Mouse (Mus musculus): ENCODE results near the gene Dexi.

Gene Dexi

DNA sequence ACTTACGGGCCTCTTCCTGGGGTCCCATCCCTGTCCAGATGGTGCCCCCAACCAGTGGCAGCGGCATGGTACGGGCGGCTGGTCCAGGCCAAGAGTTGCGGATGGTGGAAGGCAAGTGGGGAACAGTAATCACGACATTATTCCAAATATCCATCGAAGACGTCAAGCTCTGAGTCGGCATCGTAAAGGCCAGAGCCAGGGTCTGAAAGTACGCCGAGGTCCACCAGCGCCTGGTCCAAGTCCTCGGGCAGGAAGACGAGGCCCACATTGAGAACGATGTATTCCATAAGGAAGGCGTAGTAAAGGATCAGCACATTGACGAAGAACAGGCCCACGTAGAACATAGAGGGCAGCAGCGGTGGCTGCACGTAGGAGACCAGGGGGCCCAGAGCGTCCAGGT lies 588 bp downstream of the Dexi start:
- in situ Hi-C loops (cut with MboI; ENCODE audit: low sequenced_read_pairs) = no loop called here

DNA sequence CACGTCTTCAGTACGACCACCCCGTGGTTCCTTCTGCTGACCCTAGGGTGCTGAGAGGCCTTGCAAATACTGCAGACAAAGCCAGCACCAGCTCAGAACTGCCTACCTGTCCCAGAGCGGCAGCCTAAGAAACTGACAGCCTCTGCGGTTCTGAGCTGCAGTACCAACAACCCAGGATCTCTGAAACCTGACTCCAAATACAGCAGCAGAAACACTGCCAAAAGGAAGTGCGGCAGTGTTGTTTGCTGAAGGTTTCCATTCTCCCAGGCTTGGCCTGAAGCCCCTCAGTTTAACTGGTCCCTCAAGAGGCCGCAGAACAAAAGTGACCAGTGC lies 1.3 kb downstream of the Dexi start:
- in situ Hi-C loops (cut with MboI; ENCODE audit: low sequenced_read_pairs) = no loop called here

DNA sequence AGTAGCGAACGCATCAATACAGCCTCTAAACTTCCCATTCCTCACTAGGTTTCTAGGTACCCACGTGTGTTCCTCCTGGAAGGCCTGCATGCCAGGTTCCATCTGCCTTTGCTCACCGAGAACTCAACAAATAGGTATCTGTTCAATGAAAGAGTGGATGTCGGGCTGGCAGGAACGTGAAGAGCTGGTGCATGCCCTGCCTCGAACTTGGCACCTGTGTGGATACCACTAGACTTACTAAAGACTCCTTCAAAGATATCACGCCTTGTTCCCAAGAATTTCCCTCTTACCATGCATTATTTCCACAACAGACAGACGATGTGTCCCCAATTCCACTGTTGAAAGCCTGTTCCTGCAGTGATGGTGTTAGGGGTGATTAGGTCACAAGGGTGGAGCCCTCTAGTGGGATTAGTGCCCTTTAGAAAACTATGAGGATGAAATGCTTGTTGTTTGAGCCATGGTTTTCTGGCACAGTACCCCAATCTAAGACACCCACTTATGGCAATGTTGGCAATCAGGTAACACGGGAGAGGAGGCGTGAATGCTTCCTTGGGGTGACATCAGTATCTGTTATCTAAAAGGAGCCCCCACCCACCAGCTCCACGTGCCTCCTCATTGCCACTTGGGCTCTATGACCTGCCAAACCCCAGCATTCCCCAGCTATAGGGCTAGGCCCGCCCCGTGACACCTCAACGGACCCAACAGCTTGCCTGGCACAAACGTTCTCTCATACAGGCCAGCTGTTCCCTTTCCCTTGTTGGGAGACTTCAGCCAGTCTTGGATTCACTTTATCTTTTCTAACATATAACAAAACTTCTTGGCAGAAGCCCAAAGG lies 1.9 kb downstream of the Dexi start:
- in situ Hi-C loops (cut with MboI; ENCODE audit: low sequenced_read_pairs) = no loop called here

DNA sequence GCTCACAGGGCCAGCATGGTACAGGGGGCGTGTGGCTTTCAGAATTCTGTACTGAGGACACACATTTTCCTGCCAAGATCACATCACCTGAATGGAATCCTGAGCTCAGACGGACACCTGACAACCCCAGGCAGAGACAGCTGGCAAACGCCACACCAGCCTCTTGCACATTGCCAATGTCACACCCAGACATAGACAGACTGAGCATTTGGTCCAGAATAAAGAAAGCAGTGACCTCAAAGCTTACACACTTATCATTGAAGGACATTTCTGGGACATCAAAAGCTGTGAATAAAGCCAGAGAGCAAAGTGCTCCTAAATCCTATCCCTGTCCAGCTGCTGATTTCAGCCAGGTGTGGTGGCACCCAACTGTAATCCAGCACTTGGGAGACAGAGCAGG lies 5.9 kb downstream of the Dexi start:
- in situ Hi-C loops (cut with MboI; ENCODE audit: low sequenced_read_pairs) = no loop called here

DNA sequence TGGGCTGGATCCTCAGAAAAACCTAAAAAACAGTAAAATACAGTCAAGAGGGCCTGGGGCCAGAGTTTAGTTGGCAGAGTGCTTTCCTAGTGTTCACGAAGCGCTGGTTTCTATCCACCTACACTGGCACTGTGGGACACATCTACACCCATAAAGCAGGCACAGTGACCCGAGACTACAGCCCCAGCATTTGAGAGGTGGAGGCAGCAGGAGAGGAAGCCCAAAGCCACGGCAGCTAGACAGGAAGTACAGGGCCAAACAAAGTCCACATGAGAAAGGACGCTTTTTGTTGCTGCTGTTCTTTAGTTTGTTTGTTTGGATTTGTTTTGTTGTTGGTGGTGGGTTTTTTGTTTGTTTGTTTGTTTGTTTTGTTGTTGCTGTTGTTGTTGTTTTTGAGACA lies 6.5 kb downstream of the Dexi start:
- in situ Hi-C loops (cut with MboI; ENCODE audit: low sequenced_read_pairs) = no loop called here

DNA sequence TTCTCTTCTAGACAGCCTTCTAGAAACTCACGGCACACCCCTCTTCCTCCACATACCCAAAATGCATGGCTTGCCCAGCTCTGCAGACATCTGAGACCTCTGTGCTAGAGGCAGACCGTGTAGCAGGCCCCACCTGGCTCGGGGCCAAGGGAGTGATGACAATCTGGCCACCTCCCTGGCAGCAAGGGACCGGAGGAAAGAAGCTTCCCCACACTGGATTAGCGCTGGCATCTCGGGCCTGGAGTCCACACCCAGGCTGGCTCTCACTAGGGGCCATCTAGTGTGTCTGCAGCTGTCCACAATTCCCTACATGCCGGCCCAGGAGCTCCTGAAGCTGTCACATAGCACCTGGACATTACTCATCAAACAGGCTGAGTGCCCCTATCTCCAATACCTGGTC lies 8.3 kb downstream of the Dexi start:
- in situ Hi-C loops (cut with MboI; ENCODE audit: low sequenced_read_pairs) = no loop called here

DNA sequence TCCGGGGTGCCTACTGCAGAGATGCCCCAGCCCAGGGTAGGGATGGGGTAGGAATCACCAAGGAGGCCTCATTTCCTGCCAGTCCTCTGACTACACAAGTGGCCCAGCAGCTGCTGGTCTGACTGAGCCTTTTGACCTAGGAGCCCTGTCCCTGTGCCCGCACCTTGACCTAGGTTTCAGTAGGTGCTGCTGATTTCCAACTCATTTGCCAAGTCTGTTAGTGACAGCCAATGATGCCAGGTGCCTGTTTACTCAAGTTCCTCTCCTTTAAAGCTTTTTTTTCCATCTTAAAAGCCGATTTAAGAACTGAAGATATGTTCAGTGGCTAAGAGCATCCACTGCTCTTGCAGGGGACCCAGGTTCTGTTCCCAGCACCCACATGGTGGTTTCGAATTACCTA lies 9.1 kb downstream of the Dexi start:
- in situ Hi-C loops (cut with MboI; ENCODE audit: low sequenced_read_pairs) = no loop called here

DNA sequence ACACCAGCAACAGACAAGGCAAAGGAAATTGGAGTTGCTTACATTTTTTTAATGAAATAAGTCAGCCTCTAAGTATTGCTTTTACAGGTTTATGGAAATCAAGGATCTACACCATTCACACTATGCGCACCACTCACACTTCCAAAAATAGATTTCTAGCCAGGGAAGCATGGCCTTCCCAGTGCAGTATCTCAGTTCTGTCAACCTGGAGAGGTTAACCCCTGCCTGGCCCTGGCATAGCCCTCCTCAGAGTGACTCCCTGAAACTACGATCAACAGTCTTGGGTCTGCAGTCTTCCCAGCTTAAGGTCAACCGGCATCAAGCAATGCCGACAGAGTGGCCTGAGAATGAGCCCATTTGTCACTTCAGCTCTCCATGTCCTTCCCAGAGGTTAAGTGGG lies 12.7 kb downstream of the Dexi start:
- in situ Hi-C loops (cut with MboI; ENCODE audit: low sequenced_read_pairs) = no loop called here

DNA sequence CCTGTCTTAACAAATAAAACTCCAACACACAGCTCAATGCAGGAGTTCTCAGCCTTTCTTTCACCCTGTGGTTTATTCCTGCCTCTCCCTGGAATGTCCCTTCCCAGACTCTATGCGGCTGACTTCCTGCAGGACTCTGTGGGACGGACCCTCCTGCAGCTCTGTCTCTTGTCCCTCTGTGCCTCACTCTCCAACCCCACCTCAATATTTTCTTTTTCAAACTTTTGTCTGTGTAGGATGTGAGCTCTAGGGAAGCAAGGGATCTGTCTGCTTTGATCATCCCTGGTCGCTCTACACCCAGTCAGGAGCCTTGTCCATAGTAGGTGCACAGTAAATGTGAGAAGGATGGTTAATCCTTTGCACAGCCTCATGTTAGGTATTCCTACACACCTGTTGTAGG lies 14.5 kb downstream of the Dexi start:
- in situ Hi-C loops (cut with MboI; ENCODE audit: low sequenced_read_pairs) = loop anchor here (5.0 to 10.0 kb wide), 2 partner anchors 111 to 244 kb away; no protein-coding TSS in a partner anchor

DNA sequence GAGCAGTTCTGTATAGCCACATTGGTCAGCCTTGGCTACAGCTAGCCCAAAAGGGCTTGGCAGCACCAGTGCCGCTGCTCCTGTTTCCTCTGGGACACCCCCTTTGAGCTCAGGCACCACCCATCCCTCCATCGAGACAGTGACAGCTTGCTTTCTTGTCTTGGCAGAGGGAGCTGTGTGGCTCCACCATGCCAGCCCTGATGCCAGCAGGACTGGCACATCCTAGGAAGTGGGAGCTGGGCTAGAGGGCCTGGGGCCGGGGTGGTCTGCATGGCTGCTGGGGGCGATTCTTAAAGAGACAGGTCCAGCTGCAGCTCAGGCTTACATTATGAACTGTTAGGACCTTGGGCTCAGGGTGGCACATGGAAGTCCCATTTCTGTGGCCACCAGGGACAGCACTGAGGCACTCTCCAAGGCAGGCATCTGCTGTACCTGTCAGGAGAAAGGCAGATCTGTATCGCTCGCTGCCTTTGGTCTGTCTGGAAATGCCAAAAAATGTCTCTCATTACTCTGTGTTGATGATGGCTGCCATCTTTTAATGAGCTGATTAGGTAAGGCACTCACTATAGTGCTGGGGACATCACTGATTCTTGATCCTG lies 15.7 kb downstream of the Dexi start:
- in situ Hi-C loops (cut with MboI; ENCODE audit: low sequenced_read_pairs) = loop anchor here (5.0 to 10.0 kb wide), 2 partner anchors 110 to 242 kb away; no protein-coding TSS in a partner anchor

DNA sequence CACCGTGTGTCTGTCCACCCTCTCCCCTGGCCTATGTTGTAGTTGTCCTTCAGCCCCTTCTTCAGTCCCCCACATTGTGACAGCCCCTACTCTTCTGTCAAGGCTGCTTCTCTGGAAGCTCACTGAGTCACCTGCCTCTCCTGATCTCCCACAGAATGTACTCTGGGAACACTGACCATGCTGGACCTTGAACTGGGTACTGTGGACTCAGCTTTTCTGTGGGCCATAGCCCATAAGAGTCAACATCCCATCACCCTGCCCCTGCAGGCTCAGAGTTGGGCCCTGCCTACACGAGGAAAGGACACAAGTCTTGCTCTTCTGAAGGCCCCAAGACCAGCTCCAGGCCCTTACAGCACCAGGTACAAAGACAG lies 17.3 kb downstream of the Dexi start:
- in situ Hi-C loops (cut with MboI; ENCODE audit: low sequenced_read_pairs) = loop anchor here (5.0 to 10.0 kb wide), 2 partner anchors 108 to 241 kb away; no protein-coding TSS in a partner anchor

DNA sequence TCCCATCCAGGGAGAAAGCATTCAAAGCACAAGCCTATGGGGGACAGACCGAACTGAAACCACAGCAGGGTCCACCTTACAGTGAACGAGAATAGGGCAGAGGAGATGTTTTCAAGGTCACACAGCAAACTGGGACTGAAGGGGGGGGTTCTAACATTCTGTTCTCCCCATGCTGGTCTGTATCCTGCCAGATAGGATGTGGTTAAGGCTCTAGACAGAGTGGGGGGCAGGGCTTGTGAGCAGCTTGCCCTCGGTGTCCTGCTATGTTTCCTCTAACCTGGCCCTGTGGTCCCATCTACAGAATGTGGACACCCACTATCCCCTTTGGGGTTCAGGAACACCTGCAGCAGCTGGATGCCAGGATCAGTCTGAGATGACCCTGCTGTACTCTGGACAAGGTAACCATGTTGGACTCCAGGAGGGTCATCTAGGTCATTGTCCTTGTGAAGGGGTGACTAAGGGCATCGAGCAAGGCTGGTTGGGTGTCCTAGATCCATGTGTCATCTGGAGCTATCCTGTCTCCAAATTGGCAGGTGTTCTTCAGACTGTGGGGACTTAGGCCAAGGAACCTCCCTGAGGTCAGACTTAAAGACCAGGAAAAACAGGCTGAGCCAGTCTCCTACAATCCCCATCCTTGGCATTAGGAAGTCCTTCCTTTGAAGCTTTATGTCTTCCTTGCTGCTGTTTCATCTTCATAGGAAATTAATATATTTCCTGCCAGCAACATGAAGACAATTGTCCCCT lies 17.8 kb downstream of the Dexi start:
- in situ Hi-C loops (cut with MboI; ENCODE audit: low sequenced_read_pairs) = loop anchor here (5.0 to 10.0 kb wide), 2 partner anchors 108 to 240 kb away; no protein-coding TSS in a partner anchor

DNA sequence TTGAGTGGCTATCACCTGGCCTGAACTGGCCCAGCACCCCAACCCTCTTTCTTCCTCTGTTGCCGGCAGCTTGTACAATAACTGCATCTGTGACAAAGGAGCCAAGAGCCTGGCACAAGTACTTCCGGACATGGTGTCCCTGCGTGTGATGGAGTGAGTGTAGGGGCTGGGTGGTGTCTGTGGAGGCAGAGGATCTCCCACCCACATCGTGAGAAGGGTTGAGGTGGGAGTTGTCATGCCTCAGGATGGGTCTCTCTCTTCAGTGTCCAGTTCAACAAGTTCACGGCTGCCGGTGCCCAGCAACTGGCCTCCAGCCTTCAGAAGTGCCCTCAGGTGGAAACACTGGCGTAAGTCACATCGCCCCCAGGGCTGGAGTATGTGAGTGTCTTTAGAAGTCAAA lies 19.2 kb downstream of the Dexi start:
- in situ Hi-C loops (cut with MboI; ENCODE audit: low sequenced_read_pairs) = loop anchor here (10.0 kb wide), 1 partner anchor 239 kb away; no protein-coding TSS in a partner anchor

DNA sequence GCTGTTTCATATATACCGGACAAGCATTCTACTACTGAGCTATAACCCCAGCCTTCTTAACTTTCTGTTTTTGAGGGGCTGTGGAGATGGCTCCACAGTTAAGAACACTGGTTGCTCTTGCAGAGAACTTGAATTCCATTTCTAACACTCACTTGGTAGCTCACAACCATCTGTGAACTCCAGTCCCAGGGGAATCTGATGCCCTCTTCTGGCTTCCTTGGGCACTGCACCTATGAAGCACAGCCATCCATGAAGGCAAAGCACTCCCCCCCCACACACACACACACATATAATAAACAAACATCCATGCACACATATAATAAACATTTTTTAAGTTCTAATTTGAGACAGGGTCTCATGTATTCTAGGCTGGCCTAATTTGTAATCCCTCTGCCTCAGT lies 20.0 kb downstream of the Dexi start:
- in situ Hi-C loops (cut with MboI; ENCODE audit: low sequenced_read_pairs) = loop anchor here (10.0 kb wide), 1 partner anchor 238 kb away; no protein-coding TSS in a partner anchor

DNA sequence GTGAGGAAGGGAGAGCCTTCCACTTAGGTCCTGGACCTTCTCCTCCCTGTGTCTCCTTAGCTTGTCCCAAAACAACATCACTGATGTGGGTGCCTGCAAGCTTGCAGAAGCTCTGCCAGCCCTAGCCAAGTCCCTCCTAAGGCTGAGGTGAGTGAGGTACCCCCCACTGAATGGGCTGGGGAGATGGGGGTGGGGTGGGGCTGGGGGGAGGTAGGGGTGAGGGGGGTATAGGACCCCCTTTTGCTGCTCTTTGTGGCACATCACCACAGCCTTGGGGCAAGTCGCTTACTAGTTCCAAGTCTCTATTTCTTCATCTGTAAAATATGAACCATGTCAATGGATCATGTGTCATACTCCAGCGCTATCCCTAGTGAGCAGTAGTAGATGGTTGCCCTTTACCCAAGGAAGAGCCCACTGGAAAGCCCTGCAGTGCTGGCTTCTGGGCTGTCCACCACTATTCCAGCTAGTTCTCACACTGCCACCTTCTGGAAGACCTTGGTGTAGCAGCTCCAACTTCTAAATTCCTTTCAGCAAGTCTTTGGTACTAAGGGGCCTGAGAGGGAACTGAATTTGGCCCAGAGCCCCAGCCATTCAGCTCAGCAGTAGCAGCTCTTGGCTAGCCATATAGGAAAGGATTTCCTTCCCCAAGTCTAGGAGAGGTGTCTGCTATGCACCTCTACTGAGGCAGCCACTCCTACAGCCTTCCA lies 21.8 kb downstream of the Dexi start:
- in situ Hi-C loops (cut with MboI; ENCODE audit: low sequenced_read_pairs) = loop anchor here (10.0 kb wide), 1 partner anchor 236 kb away; no protein-coding TSS in a partner anchor

DNA sequence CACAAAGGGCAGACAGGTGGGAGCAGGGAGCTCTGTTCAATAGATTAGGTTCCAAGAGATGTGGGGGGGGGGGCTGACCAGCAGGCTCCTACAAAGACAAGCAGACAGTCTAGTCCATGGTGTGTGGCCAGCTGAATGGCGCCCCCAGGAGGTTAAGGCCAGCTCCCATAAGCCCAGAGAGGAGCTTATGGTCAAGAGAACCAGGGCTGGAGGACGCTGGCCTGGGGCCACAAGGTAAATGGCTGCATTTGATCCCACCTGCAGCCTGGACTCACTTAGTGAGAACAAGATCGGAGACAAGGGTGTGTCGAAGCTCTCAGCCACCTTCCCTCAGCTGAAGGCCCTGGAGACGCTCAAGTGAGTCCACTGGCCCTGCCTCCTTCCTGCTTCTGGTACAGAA lies 24.8 kb downstream of the Dexi start:
- in situ Hi-C loops (cut with MboI; ENCODE audit: low sequenced_read_pairs) = loop anchor here (10.0 kb wide), 1 partner anchor 253 kb away; no protein-coding TSS in a partner anchor

DNA sequence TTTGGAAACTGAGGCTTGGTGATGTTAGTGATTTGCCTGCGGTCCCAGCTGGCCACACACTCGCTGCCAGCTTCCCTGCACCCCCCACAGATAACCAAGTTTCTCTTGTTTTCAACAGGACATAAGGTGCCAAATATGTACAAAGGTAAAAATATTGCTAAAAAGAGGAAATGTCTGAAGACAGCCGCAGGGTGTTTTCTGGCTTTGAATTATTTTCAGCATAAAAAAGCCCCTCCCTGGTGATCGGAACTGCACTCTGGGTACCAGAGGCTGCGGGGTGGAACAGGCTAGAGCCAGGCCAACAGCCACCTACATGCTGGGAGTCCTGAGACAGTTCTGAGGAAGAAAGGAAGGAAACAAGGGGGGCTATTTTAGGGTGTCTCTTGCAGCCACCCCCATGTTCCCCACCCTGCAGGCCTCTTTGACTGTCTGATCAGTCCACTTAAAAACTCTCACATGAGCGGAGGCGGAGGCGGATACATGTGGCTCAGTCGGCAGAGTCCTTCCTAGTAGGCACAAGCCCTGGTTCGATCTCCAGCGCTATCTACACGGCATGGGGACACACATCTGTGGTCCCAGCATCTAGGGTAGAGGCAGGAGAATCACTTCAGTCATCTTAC lies 26.8 kb downstream of the Dexi start:
- in situ Hi-C loops (cut with MboI; ENCODE audit: low sequenced_read_pairs) = loop anchor here (10.0 kb wide), 1 partner anchor 251 kb away; no protein-coding TSS in a partner anchor

DNA sequence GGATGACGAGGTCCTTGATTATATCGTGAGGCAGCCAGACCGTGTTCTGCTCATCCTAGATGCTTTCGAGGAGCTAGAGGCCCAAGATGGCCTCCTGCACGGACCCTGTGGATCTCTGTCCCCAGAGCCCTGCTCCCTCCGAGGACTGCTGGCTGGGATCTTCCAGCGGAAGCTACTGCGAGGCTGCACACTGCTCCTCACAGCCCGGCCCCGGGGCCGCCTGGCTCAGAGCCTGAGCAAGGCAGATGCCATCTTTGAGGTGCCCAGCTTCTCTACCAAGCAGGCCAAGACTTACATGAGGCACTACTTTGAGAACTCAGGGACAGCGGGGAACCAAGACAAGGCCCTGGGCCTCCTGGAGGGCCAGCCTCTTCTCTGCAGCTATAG lies 31.7 kb downstream of the Dexi start:
- in situ Hi-C loops (cut with MboI; ENCODE audit: low sequenced_read_pairs) = loop anchor here (10.0 kb wide), 1 partner anchor 246 kb away; no protein-coding TSS in a partner anchor

DNA sequence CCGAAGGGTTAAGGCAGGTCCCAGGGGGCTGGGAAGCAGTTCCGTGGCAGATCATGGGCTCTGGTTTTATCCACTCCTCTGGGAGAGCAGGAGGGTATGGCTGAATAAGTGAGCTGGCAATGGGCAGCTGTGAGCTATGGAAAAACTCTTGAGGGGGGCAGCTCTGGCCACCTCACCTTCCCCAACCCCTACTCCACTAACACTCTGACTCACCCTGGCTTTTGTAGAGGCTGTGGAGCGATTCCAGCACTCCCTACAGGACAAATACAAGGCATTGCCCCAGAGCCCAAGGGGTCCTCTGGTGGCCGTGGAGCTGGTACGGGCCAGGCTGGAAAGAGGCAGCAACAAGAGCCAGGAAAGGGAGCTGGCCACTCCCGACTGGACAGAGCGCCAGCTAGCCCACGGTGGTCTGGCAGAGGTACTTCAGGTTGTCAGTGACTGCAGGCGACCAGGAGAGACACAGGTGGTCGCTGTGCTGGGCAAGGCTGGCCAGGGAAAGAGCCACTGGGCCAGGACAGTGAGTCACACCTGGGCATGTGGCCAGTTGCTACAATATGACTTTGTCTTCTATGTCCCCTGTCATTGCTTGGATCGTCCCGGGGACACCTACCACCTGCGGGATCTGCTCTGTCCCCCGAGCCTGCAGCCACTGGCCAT lies 32.2 kb downstream of the Dexi start:
- in situ Hi-C loops (cut with MboI; ENCODE audit: low sequenced_read_pairs) = loop anchor here (10.0 kb wide), 1 partner anchor 246 kb away; no protein-coding TSS in a partner anchor

DNA sequence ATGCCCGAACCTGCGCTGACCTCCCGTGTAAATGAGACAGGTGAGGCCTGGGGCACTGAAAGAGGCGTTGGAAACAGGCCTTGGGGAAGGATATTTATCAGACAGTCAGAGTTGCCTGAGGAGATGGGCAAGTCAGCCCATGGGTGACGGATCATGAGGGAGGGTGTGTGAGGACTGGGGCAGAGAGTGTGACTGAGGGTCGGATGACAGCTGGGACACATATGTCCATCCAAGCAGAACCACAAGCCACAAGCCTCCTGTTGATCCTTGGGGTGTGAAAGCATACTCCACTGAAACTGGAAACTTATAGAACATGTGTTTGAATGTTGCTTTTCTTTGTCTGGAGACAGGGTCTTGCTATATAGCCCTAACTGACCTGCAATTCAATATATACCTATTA lies 34.2 kb downstream of the Dexi start:
- in situ Hi-C loops (cut with MboI; ENCODE audit: low sequenced_read_pairs) = no loop called here

All from CH12F3 (cell line).